In the genomic region with DNA sequence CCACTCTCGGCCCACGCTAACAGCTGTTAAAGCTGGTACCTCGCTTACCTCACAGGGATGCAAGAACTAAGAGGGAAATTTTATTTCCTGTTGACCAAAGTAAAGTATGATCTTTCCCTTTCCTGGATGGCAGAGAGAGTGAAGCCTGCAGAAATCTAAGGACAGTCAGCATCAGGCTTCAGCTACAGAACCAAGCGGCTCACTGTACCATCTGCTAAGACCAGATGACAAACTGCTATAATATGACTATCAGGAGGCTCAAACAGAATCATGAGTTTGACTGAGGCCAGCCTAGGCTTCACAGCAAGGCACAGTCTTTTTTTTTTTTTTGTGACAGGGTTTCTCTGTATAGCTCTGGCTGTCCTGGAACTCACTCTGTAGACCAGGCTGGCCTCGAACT, we compare ENCODE assay signal across 34 mouse cellular contexts. TPM values are rescaled to one million over a fixed set of nuclear protein-coding genes. Genes with fewer than 3 reads are reported as not detected.
A peak's percentile ranks its signal among the peaks of the same experiment; 100 is the strongest.
DNase-seq lines count a peak whose midpoint lies in the region; ATAC-seq and TF ChIP-seq lines count a peak whose summit lies in the region.
"Had no signal": no experiment of that assay in that cellular context is flagged by ENCODE, and none has a peak within 500 bp of the region (broad histone marks: within the 10 kb centered on the region; RNA-seq: fewer than 3 reads in every experiment).

No protein-coding gene starts in this region.

- H3K36me3 ChIP-seq in heart, embryonic 13.5 days, result no peaks in the 10 kb centered on the region
- H3K36me3 ChIP-seq: embryonic facial prominence, embryonic 10.5 days; embryonic facial prominence, embryonic 13.5 days; heart, embryonic 15.5 days; hindbrain, embryonic 10.5 days; hindbrain, embryonic 13.5 days had no signal

- peak overlapping the region; percentile 21; the same call in 1 of the 2 replicates for H3K27ac ChIP-seq in heart, embryonic 13.5 days (replicated peaks)
- H3K27ac ChIP-seq in layer of hippocampus, adult 2 months, result no peak overlapping the region
- H3K27ac ChIP-seq: embryonic facial prominence, embryonic 10.5 days; embryonic facial prominence, embryonic 13.5 days; forebrain, embryonic 13.5 days; heart, adult 2 months; heart, embryonic 15.5 days; hindbrain, embryonic 10.5 days; hindbrain, embryonic 13.5 days had no signal

- WGBS in heart, embryonic 13.5 days, result 72% methylated on average over 5 of the region's 5 CpGs

- ATAC-seq in heart, embryonic 13.5 days (ENCODE audit: extremely low read depth, insufficient number of reproducible peaks, low FRiP score, low TSS enrichment), result no peak
- ATAC-seq in inflammation-experienced regulatory T-cells, adult 6 months, result no peak
- ATAC-seq: CD4-positive, CD25-positive, alpha-beta regulatory T cell, adult 4 months; forebrain, embryonic 13.5 days; forebrain, embryonic 16.5 days; hindbrain, embryonic 16.5 days had no signal

- no peaks in the 10 kb centered on the region; the same call in 1 of the 2 replicates for H3K27me3 ChIP-seq in heart, embryonic 13.5 days (replicated peaks)
- H3K27me3 ChIP-seq: embryonic facial prominence, embryonic 13.5 days; forebrain, embryonic 13.5 days; heart, embryonic 15.5 days; hindbrain, embryonic 13.5 days had no signal

- H3K4me1 ChIP-seq in heart, embryonic 13.5 days, result peaks cover 5% of the 10 kb centered on the region; the same call in 1 of the 2 replicates
- H3K4me1 ChIP-seq: embryonic facial prominence, embryonic 10.5 days; embryonic facial prominence, embryonic 13.5 days; forebrain, embryonic 13.5 days; heart, embryonic 15.5 days; hindbrain, embryonic 10.5 days; hindbrain, embryonic 13.5 days had no signal

- H3K4me3 ChIP-seq in heart, embryonic 13.5 days, result no peak overlapping the region
- no peak overlapping the region for H3K4me3 ChIP-seq in layer of hippocampus, adult 2 months
- H3K4me3 ChIP-seq: embryonic facial prominence, embryonic 10.5 days; embryonic facial prominence, embryonic 13.5 days; erythroblast, embryonic 14.5 days; forebrain, embryonic 13.5 days; heart, adult 2 months; heart, embryonic 15.5 days; hindbrain, embryonic 10.5 days; hindbrain, embryonic 13.5 days had no signal

- DNase-seq in heart, adult 8-10 months (ENCODE audit: low spot score), result no peak
- DNase-seq in layer of hippocampus, adult 2 months (ENCODE audit: low spot score in 2 of 2), result peak; percentile 30 to 42
- DNase-seq in layer of hippocampus, postnatal 25 days (ENCODE audit: extremely low spot score in 1 of 2, low spot score in 1 of 2), result no peak
- DNase-seq in layer of hippocampus, adult 9-11 months, result peak; percentile 52
- DNase-seq: adrenal gland, adult 2 months; adrenal gland, postnatal 14 days; cerebellum, adult 11-12 months; cerebellum, adult 8-10 months; cerebellum, postnatal 10 days; cerebellum, postnatal 36 days; embryo, embryonic 11 days; gastrocnemius, postnatal 10 days; gastrocnemius, postnatal 36 days; heart, adult 2 months; heart, postnatal 10 days; heart, postnatal 36 days had no signal

- no peak overlapping the region for H3K9ac ChIP-seq in heart, embryonic 13.5 days
- H3K9ac ChIP-seq: embryonic facial prominence, embryonic 13.5 days; forebrain, embryonic 13.5 days; heart, embryonic 15.5 days; hindbrain, embryonic 13.5 days had no signal

- H3K4me2 ChIP-seq in heart, embryonic 13.5 days, result no peak overlapping the region
- H3K4me2 ChIP-seq: embryonic facial prominence, embryonic 13.5 days; forebrain, embryonic 13.5 days; heart, embryonic 11.5 days; heart, embryonic 15.5 days; hindbrain, embryonic 13.5 days had no signal

- TF ChIP-seq CTCF in layer of hippocampus, adult 2 months (conservative IDR thresholded peaks at IDR 0.05), result no peak

- H3K9me3 ChIP-seq in heart, embryonic 13.5 days, result no peaks in the 10 kb centered on the region
- H3K9me3 ChIP-seq: embryonic facial prominence, embryonic 10.5 days; embryonic facial prominence, embryonic 13.5 days; forebrain, embryonic 13.5 days; heart, embryonic 15.5 days; hindbrain, embryonic 10.5 days; hindbrain, embryonic 13.5 days had no signal

RNA-seq across cellular contexts. Expression of gene Slc7a9, which starts 16.4 kb away (rescaled TPM):
- polyA plus RNA-seq in heart, embryonic 13.5 days (2015; fragmentation: Nextera tagmentation; extraction: Ambion mirVana), result 0.79 and 1.2 TPM in 2 replicates
- not detected for total RNA-seq in heart, adult 8-10 months (2022)
- not detected for total RNA-seq in layer of hippocampus, adult 2 months (2021)
- total RNA-seq in layer of hippocampus, postnatal 25 days (2021), result not detected
- not detected for polyA plus RNA-seq in inflammation-experienced regulatory T-cells, adult 6 months (2017; shearing (Covaris generic))
- total RNA-seq: adrenal gland, adult 2 months; adrenal gland, postnatal 14 days; gastrocnemius, adult 18-20 months; gastrocnemius, postnatal 10 days; gastrocnemius, postnatal 36 days; granulocyte monocyte progenitor cell, adult 5-6 weeks; heart, adult 2 months; heart, postnatal 10 days; heart, postnatal 36 days; MEL had no signal
- polyA plus RNA-seq: adrenal gland, adult 2 months; C2C12; CD4-positive, CD25-positive, alpha-beta regulatory T cell, adult 4 months; cortical plate, adult 2 months; heart, adult 2 months; hindbrain, embryonic 13.5 days had no signal

Comparison
In these comparisons a context has a peak if more than half of its experiments do, and no peak if none do; other contexts are left out.
1. DNase-seq: peak in layer of hippocampus, adult 2 months (2 of 2) and layer of hippocampus, adult 9-11 months (single experiment); none in heart, adult 8-10 months (single experiment) and layer of hippocampus, postnatal 25 days (0 of 2).